Mouse (Mus musculus) monocyte, adult 5-6 weeks (primary cell): ENCODE results near the gene Qk. TPM values are rescaled to one million over a fixed set of nuclear protein-coding genes. Genes with fewer than 3 reads are reported as not detected.

ENCODE experiments used
- ATAC-seq: fragments of 153-309, 156-312 bp; replicated peaks from 2 replicates; pipeline ENCODE4 v1.8.0; 2017; ENCODE audit warnings: mild to moderate bottlenecking; ENCODE audit not compliant: low TSS enrichment, insufficient number of reproducible peaks, severe bottlenecking, poor library complexity, low FRiP score
- total RNA-seq: library from RNA; stranded (forward); fragments of 200-1000, 200-491, 200-594 nt; gene quantifications from 3 replicates; pipeline ENCODE4 v1.2.3, GENCODE M21; 2017

Gene Qk
- total RNA-seq, 1 experiment from 2014 or later, result 117 TPM

- no peak for ATAC-seq
These were observed 9.0 kb upstream of the Qk start for GRCm38 (mm10) chr17:10328544-10329100.

- ATAC-seq, result no peak
These were observed 8.0 kb upstream of the Qk start for GRCm38 (mm10) chr17:10327584-10328210.

- ATAC-seq, result peak; percentile 72
These were observed 7.0 kb upstream of the Qk start for GRCm38 (mm10) chr17:10326596-10327045.

- no peak for ATAC-seq
These were observed 6.3 kb upstream of the Qk start for GRCm38 (mm10) chr17:10325921-10326320.

- ATAC-seq, result no peak
These were observed 2.1 kb upstream of the Qk start for GRCm38 (mm10) chr17:10321754-10322153.

GRCm38 (mm10) chr17:10321092-10321491 is 1.4 kb upstream of the Qk start:
- ATAC-seq, result no peak

- ATAC-seq, result no peak
These were observed 769 bp upstream of the Qk start for GRCm38 (mm10) chr17:10320456-10320790.

- no peak for ATAC-seq
These were observed 296 bp downstream of the Qk start for GRCm38 (mm10) chr17:10319431-10319684.

GRCm38 (mm10) chr17:10318561-10319430 is 858 bp downstream of the Qk start:
- no peak for ATAC-seq

- ATAC-seq, result peak; percentile 57
These were observed 1.6 kb downstream of the Qk start for GRCm38 (mm10) chr17:10317981-10318551.

GRCm38 (mm10) chr17:10317186-10317585 is 2.5 kb downstream of the Qk start:
- no peak for ATAC-seq

GRCm38 (mm10) chr17:10316446-10316845 is 3.2 kb downstream of the Qk start:
- ATAC-seq, result no peak

GRCm38 (mm10) chr17:10310046-10310445 is 9.6 kb downstream of the Qk start:
- ATAC-seq, result no peak

- ATAC-seq, result 0 out of 2 replicates have a peak, but pooled peaks have one; percentile 17
These were observed 10.5 kb downstream of the Qk start for GRCm38 (mm10) chr17:10309135-10309623.

- ATAC-seq, result no peak
These were observed 13.2 kb downstream of the Qk start for GRCm38 (mm10) chr17:10306424-10306823.

- ATAC-seq, result no peak
These were observed 15.7 kb downstream of the Qk start for GRCm38 (mm10) chr17:10304001-10304400.

GRCm38 (mm10) chr17:10300968-10301795 is 18.5 kb downstream of the Qk start:
- ATAC-seq, result no peak

- no peak for ATAC-seq
These were observed 20.3 kb downstream of the Qk start for GRCm38 (mm10) chr17:10299396-10299795.

- no peak for ATAC-seq
These were observed 27.1 kb downstream of the Qk start for GRCm38 (mm10) chr17:10292520-10292919.
